Mouse (Mus musculus): ENCODE measurements at regions not wholly inside any gene's neighbourhood (a gene's known extent, or its start where the extent isn't known, plus 50 kb on each side); places are given as distances from the start of the nearest gene placed in this dataset.

DNA sequence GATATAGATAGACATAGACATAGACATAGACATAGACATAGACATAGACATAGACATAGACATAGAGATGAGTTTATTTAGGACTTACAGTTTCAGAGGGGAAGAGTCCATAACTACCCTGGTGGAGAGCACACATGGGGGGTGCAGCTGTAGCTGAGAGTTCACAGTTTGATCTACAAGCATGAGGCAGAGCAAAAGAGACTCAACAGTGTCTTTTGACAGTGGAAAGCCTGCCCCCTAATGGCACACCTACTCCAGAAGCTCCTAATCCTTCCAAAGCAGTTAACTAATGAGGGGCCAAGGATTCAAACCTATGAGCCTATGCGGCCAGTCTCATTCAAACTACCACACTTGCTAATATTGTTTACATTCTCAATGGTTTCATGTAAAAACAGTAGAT is 487.2 kb upstream of the Pkn2 start:
- TF ChIP-seq CTCF (IDR thresholded peaks at IDR 0.05; ENCODE audit: low read depth) (no peak), EP300 (IDR thresholded peaks at IDR 0.05; ENCODE audit: low read depth) (no peak)
